Mouse (Mus musculus): ENCODE data around the gene Cracr2a.

Cracr2a gene

GRCm38 (mm10) chr6:127625135-127625534 lies 64.0 kb downstream of the Cracr2a start:
- DNase-seq (ENCODE audit: low spot score) = no peak

DNA sequence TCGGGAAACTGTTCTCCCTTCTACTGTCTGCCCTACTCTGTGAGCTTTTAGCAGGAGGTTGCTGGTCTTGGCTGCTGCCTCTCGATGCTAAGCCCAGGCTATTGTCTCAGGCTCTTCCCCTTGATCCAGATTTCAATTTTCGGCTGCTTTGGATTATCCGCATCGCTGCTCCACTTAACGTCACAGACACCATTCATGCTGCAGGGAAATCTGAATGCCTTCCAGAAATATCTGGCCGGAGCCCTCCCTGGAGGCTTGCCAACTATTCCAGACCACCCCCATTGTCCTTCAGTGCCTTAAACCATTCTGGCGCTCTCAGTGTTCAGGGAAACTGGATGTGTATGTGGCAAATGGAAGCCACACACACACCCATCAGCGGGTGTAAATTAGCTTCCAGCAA lies 66.3 kb downstream of the Cracr2a start:
- no peak for DNase-seq (ENCODE audit: low spot score)

GRCm38 (mm10) chr6:127629249-127629648 lies 68.1 kb downstream of the Cracr2a start:
- DNase-seq (ENCODE audit: low spot score) = no peak

DNA sequence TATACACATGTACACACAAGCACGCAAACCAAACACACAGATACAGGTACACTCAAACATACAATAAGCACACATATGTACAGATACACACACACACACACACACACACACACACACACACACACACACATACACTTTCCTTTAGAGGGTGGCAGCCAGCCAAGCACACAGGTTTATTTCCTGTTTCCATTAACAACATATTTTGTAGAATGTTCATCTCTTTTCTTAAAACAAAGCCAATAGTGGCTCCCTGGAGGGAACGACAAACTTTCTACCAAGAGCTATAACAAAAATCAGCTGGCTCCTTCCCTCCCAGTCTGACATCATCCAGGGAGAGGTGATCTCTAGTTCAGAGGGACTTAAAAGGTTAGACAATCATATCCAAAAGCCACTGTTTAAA lies 73.7 kb downstream of the Cracr2a start:
- no peak for DNase-seq (ENCODE audit: low spot score)

DNA sequence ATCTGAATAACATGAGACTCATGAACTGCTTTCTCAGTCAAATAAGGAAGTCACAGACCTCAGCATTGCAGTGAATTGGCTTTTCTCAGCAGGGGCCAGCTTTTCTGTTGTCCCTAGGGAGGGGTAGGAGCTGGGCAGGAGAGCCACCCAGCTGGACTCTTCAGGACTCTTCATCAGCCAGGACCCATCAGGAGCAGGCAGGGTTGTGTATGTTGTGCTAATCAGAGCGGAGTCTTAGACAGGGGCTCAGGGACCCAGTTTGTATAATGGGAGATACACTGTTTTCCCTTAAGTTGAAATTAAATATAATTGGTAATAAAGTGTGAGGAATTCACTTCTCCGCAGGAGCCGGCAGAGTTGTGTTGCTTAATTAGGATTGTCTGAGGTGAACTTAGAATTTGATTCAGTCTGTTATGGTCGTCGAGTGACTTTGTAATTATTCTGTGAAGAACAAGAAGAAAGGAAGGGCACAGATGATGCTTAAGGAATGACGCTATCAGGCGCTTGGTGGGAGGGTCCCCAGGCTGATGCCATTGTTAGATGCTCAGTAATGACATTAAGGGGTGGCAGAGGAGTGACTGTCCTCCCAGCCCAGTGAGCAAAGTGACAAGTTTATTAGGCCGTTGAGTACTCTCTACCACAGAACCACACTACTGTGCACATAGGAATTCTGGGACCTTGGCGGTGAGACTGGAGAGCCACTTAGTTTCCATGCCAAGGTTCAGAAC lies 74.5 kb downstream of the Cracr2a start:
- DNase-seq (ENCODE audit: low spot score) = no peak

- no peak for DNase-seq (ENCODE audit: low spot score)
Measured at GRCm38 (mm10) chr6:127641077-127641801, 80.1 kb downstream of the Cracr2a start.

GRCm38 (mm10) chr6:127655988-127656387 lies 94.8 kb downstream of the Cracr2a start:
- peak; percentile 20 for DNase-seq (ENCODE audit: low spot score)

GRCm38 (mm10) chr6:127657152-127657551 lies 96.0 kb downstream of the Cracr2a start:
- no peak for DNase-seq (ENCODE audit: low spot score)

DNA sequence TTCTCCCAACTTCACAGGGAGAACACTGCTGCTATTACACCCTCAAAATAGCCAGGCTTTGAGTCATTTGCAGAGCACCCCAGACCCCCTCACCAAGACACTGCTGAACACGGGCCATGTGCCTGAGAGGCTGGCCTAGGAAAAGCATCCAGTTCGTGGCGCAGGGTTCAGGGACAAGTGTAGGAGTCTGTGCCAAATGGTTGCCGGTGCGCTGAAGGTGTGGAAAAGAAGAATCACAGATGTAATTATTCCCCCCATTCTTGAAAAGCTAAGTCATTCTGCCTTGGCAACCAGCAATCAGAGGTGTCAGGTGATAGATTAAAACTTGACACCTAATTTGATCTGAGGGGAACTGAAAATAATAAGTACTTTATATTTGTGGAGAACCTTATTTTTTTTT lies 98.3 kb downstream of the Cracr2a start:
- no peak for DNase-seq (ENCODE audit: low spot score)

DNA sequence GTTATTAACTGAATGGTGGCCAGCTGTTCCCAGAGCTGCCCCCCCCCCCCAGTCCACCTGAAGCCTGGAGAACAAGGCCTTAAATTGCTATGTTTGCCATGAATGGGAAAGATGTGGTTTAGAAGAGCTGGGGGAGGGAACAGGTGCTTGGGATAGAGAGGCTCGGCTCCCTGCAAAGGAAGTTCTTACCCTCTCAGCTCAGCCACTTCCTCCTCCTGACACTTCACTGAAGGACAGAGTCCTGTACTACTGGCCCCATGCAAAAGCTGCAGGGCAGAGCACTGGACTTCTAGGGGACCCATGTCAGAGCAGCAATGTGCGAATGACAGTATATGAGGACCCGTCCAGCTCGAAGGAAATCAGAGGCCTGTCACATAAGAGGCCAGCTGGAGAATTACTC lies 98.8 kb downstream of the Cracr2a start:
- DNase-seq (ENCODE audit: low spot score) = no peak

DNA sequence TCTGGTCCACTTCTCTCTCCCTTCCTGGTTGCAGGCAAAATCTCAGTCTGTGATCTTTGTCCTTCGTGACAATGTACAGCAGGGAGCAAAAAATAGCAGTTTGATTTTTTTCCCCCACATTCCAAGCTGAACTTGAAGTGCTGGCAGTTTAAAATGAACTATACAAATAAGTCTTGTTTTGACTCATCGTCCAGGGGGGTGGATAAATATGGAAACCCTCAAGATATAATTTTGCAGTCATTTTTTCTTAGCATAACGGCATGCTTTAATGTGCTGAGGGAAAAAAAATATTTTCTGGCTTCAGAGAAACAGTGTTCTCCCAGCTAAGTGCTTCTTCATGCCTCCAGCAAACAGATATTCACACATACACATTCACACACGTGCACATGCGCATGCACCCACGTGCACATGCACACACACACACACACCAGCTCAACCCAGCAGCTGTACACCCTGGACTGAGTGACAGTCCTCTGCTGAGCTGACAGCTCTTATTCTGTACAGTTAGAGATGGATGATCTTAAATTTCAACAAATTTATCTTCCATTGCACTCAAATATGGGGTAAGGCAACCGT lies 100.7 kb downstream of the Cracr2a start:
- no peak for DNase-seq (ENCODE audit: low spot score)

DNA sequence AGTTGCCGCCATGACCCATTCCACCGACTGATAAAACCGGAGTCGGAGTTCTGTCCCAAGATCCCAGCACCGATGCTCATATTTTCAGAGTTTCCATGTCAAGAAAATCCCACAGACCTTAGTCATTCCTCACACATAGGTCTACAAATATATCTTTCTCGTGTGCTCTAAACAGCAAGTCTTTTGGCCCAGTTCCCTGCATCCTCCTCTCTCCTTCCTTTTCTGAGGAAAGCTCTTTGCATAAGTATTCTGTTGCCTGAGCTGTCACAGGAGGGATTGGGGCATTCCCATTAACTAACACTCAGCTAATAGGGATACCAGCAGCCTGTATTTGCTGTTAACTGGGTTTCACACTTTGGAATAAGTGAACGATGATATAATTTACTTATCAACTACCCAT lies 102.1 kb downstream of the Cracr2a start:
- no peak for DNase-seq (ENCODE audit: low spot score)

DNA sequence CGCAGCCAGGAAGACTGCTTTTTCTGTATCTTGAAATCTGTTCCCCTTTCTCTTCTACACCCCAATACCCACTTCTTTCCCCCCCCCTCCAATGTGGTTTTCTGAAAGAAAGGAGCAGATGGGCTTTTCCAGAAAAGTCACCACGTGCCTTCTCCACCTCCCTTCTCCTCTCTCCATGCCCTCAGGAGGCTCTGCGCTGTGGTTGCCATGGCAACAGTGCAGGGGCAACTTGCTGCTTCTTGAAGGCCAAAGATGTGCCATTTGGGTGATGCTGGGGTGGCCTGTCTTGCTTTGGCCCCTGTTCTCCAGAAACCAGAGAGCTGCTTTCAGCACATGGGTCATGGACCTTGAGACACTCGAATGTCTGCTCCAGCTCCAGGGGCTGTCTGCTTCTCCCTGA lies 108.2 kb downstream of the Cracr2a start:
- DNase-seq (ENCODE audit: low spot score) = no peak

DNA sequence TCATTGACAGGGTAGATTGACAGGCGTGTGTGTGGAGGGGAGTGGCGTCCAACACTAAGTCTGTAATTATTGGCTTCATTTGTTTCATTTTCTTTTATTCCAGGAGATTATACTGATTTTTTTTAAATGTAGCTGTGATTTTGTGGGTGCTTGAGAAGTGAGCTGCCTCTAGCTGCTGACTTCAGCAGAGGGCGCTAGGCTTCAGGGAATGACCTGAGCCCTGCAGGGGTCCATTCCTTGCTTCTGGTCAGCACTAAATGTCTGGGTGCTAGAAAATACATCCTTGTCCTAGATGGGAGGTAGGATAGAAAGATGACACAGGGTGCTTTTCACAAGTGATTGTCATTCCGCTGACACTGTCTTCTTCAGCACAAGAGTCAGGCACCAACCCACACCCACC lies 108.9 kb downstream of the Cracr2a start:
- no peak for DNase-seq (ENCODE audit: low spot score)

- DNase-seq (ENCODE audit: low spot score) = no peak
Measured at GRCm38 (mm10) chr6:127672071-127672470, 110.9 kb downstream of the Cracr2a start.

DNA sequence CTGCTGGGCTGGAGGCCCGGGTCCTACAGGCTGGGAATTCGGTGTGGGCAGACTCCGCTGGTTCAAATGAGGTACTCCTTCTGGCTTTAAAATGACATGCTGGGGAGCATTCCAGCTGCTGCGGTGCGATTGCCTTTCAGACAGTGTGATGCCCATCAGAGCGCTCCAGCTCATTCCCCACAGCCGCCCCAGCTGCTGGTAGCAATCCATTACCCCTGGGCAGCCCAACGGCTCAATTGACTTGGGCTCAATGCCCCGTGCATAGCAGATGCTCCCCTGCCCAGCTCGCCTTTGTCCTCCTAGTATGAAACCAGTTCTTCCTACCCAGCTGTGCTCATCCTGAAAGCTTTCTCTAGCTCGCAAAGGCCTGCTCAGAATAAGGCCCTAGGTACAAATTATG lies 115.7 kb downstream of the Cracr2a start:
- DNase-seq (ENCODE audit: low spot score) = no peak

GRCm38 (mm10) chr6:127678320-127678719 lies 117.2 kb downstream of the Cracr2a start:
- no peak for DNase-seq (ENCODE audit: low spot score)

DNA sequence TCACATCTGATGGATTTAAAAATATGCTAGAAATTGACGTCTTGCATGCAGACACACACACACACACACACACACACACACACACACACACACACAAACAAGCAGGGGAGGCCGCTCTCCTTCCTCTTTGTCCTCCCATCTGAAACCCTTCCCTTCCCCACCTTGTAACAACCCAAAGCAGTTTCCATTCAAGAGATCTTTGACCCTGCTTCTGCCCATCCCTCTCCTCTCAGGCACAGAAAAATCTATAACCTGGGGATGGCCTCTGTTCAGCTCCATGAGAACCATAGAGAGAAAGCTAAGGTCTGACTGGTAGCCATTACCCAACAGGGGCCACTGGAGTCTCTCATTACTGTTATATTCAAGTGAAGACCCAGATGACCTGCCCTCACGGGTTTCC lies 117.9 kb downstream of the Cracr2a start:
- DNase-seq (ENCODE audit: low spot score) = no peak

GRCm38 (mm10) chr6:127680784-127681183 lies 119.6 kb downstream of the Cracr2a start:
- DNase-seq (ENCODE audit: low spot score) = no peak

DNA sequence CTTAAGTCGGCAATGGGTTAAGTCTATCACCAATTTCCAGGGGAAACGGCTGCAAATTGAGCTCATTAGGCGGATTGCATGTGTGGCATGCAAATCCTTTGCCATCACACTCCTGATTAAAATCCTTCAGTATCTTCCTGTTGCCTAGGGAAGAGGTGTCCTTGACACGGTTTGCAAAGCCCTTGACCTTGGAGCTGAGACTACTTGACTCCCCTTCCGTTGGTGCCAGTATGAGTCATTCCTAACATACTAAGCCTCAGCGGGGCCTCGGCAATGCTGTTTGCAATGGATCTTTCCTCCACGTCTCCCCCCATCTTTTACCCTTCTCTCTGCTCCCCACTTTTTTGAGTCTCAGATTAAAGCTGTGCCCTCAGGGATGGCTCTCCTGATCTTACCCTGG lies 122.4 kb downstream of the Cracr2a start:
- DNase-seq (ENCODE audit: low spot score) = no peak

DNA sequence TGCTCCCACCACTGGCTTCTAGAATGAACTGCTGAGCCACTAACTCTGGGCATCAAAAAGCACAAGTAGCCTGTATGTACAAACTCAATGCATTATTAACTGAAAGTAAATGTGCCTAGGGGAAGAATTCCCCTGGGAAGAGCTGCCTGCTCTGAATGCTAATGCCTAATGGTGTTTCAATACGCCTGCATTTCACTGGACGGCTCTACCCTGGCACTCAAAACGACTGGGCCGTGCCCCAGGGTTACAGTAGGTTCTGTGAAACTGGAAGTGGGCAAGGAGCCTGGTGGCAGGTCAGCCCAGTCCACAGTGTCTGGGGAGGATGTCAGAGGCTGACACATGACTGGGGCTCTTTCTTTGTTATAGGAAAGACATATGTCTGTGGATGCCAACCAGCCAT lies 123.8 kb downstream of the Cracr2a start:
- DNase-seq (ENCODE audit: low spot score) = no peak

DNA sequence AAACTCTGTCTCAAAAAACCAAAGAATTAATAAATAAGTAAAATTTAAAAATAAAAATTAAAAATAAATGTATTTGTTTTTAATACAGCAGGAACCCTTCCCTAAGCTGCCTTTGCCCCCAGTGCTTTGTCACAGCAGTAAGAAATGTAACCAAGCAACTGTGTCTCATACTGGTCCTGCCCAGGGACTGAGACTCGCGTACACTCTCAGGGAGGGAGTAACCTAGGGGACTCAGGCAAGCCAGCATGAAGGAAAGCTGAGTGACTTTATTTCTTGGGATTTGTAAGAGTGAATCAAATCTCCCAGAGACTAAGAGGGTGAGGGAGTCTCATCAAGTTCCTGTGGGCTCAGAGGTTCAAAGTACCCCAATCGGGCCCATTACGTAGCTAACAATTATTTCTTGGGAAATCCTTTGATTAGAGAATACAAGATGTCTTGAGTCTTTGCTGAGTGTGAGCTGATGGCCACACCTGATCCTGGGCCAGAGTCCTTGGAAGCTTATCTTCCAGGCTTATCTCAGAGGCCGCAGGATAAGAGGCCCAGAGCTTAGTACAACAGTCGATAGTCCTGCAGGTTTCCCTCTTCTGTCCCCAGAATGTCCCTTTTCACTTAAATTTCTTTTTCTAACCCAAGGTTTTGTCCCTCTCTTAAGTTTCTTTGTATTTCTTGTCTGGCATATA lies 126.2 kb downstream of the Cracr2a start:
- DNase-seq (ENCODE audit: low spot score) = no peak

DNA sequence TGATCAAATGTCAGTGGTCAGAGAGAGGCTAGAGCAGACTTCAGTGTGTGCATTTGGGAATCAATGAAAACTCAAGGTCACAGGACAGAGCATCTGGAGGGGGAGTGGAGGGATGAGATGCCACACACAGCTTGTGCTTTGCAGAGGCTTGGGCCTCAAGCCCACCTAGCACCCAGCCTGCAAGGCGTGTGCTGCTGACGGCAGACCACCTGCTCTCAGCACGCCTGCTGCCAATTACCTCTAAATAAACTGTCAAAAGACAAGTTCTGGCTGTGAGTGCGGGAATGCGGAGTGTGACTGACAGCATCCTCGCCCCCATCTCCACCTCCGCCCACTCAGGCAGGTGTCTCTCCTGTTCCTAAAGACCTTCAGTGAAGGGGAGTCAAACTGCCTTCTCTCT lies 131.2 kb downstream of the Cracr2a start:
- no peak for DNase-seq (ENCODE audit: low spot score)
